Mouse (Mus musculus) left cerebral cortex, postnatal 4 days (tissue): ENCODE results near the gene Slx4. TPM values are rescaled to one million over a fixed set of nuclear protein-coding genes. Genes with fewer than 3 reads are reported as not detected.
A peak's percentile ranks its signal among the peaks of the same experiment; 100 is the strongest.
"Not testable (repeated sequence)": the region's sequence is repeated elsewhere in the genome, so short reads cannot be mapped to it uniquely, and the experiment has no call there.

Source experiments
- DNase-seq: peaks from one replicate; pipeline ENCODE4 v3.0.0-alpha.2; 2022
- intact Hi-C: fragments of 180-260 bp; cut with DNase I; formaldehyde crosslinking; loops from one replicate; pipeline ENCODE4 v1.15.1; 2025
- total RNA-seq, 2 experiments: library from RNA; stranded (reverse); gene quantifications; 2 replicates each; pipeline ENCODE4 v1.2.3; 2021

Gene Slx4
- 10 to 100 TPM; 78.6 to 91.6 TPM for total RNA-seq

DNA sequence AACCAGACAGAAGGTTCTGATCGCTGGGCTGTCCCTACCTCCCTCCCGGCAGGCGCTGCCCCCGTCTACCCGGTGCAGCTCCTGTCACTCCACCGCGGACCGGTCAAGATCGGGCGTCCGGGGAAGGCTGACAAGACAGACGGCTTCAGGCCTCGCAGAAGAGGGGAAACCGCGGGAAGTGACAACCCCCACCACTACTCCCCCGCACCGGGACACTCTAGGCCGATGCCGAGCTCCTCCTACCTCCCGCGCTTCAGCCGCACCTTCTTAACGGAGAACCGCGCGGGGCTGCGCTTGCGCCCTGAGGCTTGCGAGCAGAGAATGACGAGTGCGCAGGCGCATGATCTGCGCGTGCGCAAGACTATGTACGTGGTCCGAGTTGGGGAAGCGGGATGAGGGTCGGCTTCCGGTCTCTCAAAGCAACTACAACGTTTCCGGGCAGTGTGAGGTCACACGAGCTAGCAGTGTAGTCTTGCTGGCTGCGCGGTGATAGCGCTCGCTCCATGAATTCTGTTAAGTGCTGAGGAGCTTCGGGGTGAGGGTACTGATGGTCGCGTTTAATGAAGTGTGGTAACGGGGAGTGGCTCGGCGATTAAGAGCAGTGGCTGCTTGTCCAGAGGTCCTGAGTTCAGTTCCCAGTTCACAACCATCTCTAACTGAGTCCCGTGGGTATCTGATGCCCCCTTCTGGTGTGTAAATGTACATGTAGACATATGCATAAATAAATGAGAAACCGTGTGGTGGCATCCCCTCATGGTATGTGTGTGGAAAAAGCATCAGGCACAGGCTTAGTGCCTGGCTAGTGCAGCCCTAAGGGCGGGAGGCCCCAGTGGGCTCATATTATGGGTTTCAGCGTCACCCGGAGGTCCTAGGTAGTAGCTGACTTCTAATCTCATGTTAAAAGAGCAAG is at the start of gene Slx4:
TSS of gene Slx4 (minus strand) at position 282 of the 910 bp plus-strand sequence.
- peak; percentile 96 for DNase-seq
- intact Hi-C loops = no loop called here

- intact Hi-C loops = no loop called here
- DNase-seq = no peak
These were observed 49.0 kb upstream of the Slx4 start for GRCm38 (mm10) chr16:4052601-4053000.

GRCm38 (mm10) chr16:4045524-4045923 is 42.0 kb upstream of the Slx4 start:
- intact Hi-C loops = no loop called here
- DNase-seq = no peak

DNA sequence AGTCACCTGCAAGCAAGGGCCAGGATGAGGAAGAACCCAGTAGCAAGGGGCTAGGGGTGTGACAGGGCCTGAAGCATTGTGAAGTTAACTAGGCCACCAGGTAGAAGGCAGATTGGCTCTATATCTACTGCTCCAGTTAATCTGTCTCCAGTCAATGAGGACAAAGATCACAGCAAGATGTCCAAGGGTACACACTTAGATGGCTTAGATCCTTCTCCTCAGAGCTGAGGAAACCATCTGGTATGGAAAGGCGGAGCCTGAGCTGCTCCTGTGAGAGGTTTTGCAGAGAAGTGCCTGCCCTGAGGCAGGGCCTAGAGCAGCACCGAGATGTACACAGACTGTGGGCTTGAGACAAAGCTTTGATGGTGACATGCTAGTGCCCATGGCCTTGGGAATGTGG is 40.5 kb upstream of the Slx4 start:
- no peak for DNase-seq
- intact Hi-C loops = no loop called here

GRCm38 (mm10) chr16:4041646-4042045 is 38.1 kb upstream of the Slx4 start:
- no peak for DNase-seq
- intact Hi-C loops = no loop called here

DNA sequence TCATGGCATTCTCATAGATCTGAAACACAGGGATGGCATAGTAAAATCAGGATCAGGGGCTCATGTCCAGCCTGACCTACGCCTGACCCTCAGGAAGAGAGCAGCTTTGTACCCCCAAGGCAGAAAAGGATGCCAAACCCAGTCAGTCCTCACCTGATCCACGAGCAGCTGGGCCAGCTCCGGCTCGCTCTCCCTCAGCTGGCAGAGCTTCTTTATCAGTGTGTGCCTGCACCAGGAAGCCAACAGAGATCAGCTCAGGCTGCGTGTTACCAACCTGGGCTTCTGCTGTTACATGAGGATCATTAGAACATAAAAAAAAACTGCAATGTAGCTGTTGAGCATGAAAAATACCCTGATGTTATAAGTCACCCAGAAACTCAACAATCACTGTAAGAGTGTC is 36.6 kb upstream of the Slx4 start:
- intact Hi-C loops = no loop called here
- DNase-seq = no peak

DNA sequence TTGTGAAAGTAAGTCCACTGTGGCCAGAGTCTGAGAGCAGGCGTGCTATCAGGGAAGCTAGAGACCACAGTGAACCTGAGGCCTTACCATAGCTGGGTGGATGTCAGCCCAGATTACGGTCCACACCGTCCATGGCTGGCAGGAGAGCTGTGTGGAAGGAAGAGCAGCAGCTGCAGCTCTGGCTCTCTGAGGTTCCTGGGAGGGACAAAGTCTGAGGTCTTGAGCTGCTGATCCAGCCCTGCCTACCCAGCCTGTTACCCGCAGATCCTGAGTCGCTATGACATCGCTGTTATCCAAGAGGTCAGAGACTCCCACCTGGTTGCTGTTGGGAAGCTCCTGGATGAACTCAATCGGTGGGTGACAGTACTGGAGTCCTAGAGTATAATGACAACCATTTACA is 34.1 kb upstream of the Slx4 start:
- no peak for DNase-seq
- intact Hi-C loops = no loop called here

DNA sequence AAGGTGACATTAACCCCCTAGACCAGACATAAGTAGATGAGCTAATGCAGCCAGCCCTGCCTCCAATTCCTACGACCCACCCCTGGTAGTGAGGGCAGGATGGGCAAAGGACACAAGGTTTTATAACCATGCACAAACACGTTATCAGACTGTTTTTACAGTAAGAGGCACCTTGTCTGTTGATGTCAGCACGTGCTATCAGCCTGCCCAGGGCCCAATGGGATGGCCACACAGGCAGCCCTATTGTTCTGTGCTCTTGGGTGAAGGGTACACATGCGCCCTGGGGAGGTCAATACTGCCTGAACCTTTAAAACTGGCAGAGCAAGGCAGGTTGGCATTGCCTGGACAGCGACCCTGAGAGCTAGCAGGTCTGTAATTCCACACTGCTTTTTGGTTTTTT is 33.2 kb upstream of the Slx4 start, which contains the start of gene Dnase1:
TSS of gene Dnase1 (plus strand) at position 136 of the 400 bp plus-strand sequence.
- DNase-seq = no peak
- intact Hi-C loops = no loop called here

DNA sequence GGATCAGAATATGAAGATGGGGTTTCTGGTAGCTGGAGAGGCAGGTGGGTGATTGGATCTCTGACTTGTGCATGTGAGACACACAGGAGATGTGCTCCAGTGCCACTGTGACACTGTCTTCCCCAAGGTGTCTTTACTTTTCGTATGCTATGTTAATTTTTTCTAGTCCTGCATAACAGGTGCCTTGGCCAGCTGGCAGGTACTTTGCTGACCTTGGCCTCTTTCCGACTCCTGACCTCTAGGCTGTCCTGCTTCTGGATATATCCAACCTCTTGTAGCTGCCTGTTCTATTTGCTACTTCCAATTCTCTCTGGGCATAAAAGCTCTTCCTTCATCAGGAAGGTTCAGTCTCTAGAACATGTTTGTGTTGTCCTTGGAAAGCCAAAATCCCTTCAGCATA is 32.0 kb upstream of the Slx4 start:
- DNase-seq = no peak
- intact Hi-C loops = no loop called here

DNA sequence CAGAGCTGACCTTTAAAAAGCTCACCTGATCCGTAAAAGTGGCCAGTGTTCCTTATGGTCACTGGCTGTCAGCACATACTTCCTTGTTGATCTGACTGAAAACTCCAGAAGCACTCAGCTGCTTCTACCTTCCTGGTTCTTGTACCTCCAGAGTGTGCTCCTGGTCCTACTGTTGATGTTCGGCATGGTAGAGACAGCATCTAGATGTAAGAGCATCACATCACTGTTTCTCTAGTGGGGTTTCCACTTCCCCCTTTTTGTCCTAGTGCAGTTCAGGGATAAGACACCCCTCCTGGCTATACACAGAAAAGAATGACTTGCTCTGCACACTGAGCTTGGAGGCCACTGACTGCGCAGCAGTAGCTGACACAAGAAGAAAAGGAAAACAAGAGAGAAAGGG is 30.9 kb upstream of the Slx4 start:
- intact Hi-C loops = no loop called here
- no peak for DNase-seq

DNA sequence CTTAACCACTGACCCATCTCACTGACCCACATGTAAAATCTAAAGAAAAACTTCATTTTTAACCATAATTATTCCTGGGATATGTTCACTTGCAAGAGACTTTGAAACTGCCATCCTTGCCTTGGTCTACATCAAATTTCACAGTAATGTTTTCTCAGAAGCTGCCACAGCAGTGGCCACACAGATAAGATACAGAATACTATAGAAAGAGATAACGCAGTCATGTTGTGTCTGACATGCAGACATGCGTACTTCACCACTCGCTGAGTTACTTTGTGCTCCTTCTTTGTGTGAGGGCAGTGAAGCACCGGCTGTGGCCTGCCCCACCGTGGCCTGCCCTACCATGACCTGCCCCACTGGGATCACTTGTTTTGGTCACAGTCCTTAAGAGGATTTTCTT is 30.4 kb upstream of the Slx4 start:
- intact Hi-C loops = no loop called here
- DNase-seq = no peak

GRCm38 (mm10) chr16:4032341-4032748 is 28.8 kb upstream of the Slx4 start:
- intact Hi-C loops = no loop called here
- no peak for DNase-seq

- no peak for DNase-seq
- intact Hi-C loops = no loop called here
These were observed 28.1 kb upstream of the Slx4 start for GRCm38 (mm10) chr16:4031441-4032274.

GRCm38 (mm10) chr16:4030501-4030900 is 26.9 kb upstream of the Slx4 start:
- intact Hi-C loops = no loop called here
- no peak for DNase-seq

DNA sequence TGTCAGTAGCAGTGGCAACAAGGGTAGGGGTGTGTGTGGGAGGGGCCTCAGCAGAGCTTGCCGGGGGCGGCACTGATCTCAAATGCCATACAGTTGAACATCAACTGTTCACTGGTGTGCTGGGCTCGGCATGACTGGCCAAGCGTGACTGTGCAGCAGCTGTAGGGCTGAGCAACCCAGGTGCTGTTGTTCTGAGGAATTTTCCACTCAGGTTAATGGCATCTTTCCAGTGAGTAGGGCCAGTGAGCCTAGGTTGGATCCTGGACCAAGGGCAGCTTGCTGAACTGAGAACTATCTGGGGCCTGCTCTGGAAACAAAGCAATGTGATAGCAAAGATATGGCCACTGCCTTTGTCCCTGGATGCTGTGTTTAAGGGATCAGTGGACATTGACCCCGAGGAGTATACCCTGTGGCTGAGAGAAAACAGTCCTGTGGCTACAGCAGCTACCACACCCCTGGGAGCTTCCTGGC is 25.8 kb upstream of the Slx4 start:
- intact Hi-C loops = no loop called here

GRCm38 (mm10) chr16:4027211-4027610 is 23.6 kb upstream of the Slx4 start:
- intact Hi-C loops = no loop called here
- DNase-seq = no peak

More for the DNA sequence above, 25.8 kb upstream of the Slx4 start:
- no peak for DNase-seq

- DNase-seq = no peak
- intact Hi-C loops = no loop called here
These were observed 23.1 kb upstream of the Slx4 start for GRCm38 (mm10) chr16:4026672-4027071.

GRCm38 (mm10) chr16:4022719-4023118 is 19.1 kb upstream of the Slx4 start:
- DNase-seq = no peak
- intact Hi-C loops = no loop called here

DNA sequence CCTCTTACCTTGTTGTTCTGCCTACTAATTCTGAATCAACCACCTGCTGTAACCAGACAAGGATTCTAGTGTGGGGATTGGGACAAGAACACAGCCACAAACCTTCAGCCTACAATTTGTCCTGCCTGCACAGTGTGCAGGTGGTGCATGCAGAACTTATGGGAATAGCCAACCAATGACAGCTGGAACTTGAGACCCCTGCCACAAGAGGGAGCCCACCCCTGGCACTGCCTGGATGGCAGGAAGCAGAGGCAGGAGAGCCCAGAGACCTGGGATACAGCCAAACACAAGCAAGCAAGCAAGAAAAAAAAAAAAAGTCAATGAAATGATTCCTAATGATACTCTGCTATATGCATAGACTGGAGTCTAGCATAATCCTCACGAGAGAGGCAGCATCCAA is 17.7 kb upstream of the Slx4 start:
- no peak for DNase-seq
- intact Hi-C loops = no loop called here

DNA sequence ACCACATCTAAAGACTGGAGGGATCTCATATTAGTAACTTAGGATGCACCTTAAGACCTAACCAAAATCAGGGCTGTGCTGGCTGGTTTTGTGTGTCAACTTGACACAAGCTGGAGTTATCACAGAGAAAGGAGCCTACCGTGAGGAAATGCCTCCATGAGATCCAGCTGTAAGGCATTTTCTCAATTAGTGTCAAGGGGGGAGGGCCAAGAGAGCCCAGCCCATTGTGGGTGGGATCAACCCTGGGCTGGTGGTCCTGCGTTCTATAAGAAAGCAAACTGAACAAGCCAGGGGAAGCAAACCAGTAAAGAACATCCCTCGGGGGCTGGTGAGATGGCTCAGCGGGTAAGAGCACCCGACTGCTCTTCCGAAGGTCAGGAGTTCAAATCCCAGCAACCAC is 13.9 kb upstream of the Slx4 start:
- DNase-seq, intact Hi-C loops: not testable (repeated sequence)

- DNase-seq, intact Hi-C loops: not testable (repeated sequence)
These were observed 13.2 kb upstream of the Slx4 start for GRCm38 (mm10) chr16:4016786-4017185.
